Mouse (Mus musculus) limb, embryonic 11.5 days (tissue): ENCODE measurements around the gene Bend3. TPM values are rescaled to one million over a fixed set of nuclear protein-coding genes. Genes with fewer than 3 reads are reported as not detected.
A peak's percentile ranks its signal among the peaks of the same experiment; 100 is the strongest.

Source experiments
- ATAC-seq: fragments of 200-750 bp; cut with Nextera tagmentation; 2 replicates; pipeline ENCODE4 v1.8.0; 2017; ENCODE audit warnings: low read depth; ENCODE audit not compliant: insufficient number of reproducible peaks, low FRiP score, low TSS enrichment
- DNase-seq: peaks from one replicate; pipeline ENCODE4 v3.0.0-alpha.2; 2015; ENCODE audit warnings: low spot score
- H3K27ac ChIP-seq: fragments of 300-500 bp; sonication (generic); replicated peaks from 2 replicates; pipeline ENCODE4 v1.5.1; 2014; ENCODE audit warnings: low read depth, mild to moderate bottlenecking, low read length
- H3K27me3 ChIP-seq: fragments of 300-500 bp; sonication (generic); 2 replicates; pipeline ENCODE4 v1.6.1; 2014; ENCODE audit warnings: mild to moderate bottlenecking, low read length, mixed read lengths; ENCODE audit not compliant: control insufficient read depth, insufficient read depth
- H3K36me3 ChIP-seq: fragments of 300-500 bp; sonication (generic); 2 replicates; pipeline ENCODE4 v1.6.1; 2014; ENCODE audit warnings: mild to moderate bottlenecking, low read length, moderate library complexity, mixed read lengths; ENCODE audit not compliant: control insufficient read depth, insufficient read depth
- H3K4me1 ChIP-seq: fragments of 300-500 bp; sonication (generic); 2 replicates; pipeline ENCODE4 v1.6.1; 2014; ENCODE audit warnings: low read length, mixed read lengths; ENCODE audit not compliant: control insufficient read depth, insufficient read depth
- H3K4me2 ChIP-seq: fragments of 300-500 bp; sonication (generic); 2 replicates; pipeline ENCODE4 v1.6.1; 2014; ENCODE audit warnings: low read depth, mild to moderate bottlenecking, moderate library complexity; ENCODE audit not compliant: severe bottlenecking
- H3K4me3 ChIP-seq: fragments of 300-500 bp; sonication (generic); 2 replicates; pipeline ENCODE4 v1.5.1; 2014; ENCODE audit warnings: low read depth, low read length
- H3K9ac ChIP-seq: fragments of 300-500 bp; sonication (generic); 2 replicates; pipeline ENCODE4 v1.6.1; 2014; ENCODE audit warnings: mild to moderate bottlenecking, low read length
- H3K9me3 ChIP-seq: fragments of 300-500 bp; sonication (generic); 2 replicates; pipeline ENCODE4 v1.6.1; 2016; ENCODE audit warnings: low read length; ENCODE audit not compliant: control insufficient read depth
- WGBS: fragments of 180-500 bp; shearing (Covaris S2); extraction: QIAGEN DNeasy Blood & Tissue Kit; methylation state at CpG from one replicate; pipeline ENCODE4 v1.1.7; 2014; 5-methylcytosine and 5-hydroxymethylcytosine counted together
- polyA plus RNA-seq: library from polyadenylated mRNA; unstranded; fragments of >200 nt; fragmentation: Nextera tagmentation; extraction: Ambion mirVana; gene quantifications from 2 replicates; pipeline ENCODE4 v1.2.1, GENCODE M21; 2014

Gene Bend3
- polyA plus RNA-seq, 1 experiment from 2014 or later: 8.4 TPM

DNA sequence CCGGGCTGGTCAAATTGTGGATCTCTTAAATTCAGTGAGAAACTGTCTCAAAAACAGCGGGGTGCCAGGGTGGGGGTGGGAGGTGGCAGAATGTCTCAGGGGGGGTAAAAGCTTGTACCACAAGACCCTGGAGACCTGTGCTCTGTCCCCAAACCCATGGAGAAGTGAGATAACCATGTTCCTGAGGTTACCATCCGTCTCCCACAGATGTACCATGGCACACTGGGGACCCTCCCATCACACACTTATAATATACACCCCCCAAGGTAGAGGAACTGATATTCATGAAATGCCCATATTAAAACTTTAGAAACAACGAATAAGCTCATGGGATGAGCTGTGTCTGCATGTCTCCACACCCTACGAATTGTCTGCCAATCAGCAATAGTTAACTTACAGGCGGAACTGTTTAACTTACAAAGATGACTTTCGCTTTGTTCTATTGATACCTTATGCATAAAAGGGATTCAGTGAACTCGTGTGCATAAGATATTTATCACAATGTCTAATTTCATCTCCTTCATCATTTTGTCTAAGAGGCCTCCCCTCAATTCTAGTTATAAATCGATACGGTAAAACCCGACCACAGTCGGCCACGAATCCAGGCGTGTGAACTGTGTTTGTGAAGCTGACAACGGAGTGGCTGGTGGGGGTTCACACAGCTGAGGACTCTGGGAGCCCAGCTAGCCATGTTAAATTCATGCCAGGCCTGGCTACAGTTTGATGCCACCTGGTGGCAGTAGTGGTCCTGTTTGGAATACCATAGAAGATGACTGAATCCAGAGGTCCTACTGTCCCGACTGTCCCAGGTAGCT is 26.6 kb upstream of the Bend3 start:
- peak overlapping the region; percentile 11; the same call in 1 of the 2 replicates for H3K4me3 ChIP-seq
- no peaks in the 10 kb centered on the region for H3K36me3 ChIP-seq
- no peak overlapping the region for H3K9ac ChIP-seq
- peak overlapping the region; percentile 28; the same call in 1 of the 2 replicates for H3K4me2 ChIP-seq
- H3K27ac ChIP-seq: no peak overlapping the region
- peak; percentile 67; the same call in 1 of the 2 replicates for ATAC-seq
- 28% methylated on average over 16 of the region's 16 CpGs for WGBS
- peak; percentile 84 for DNase-seq
- H3K27me3 ChIP-seq: no peaks in the 10 kb centered on the region
- no peaks in the 10 kb centered on the region for H3K9me3 ChIP-seq
- H3K4me1 ChIP-seq: no peaks in the 10 kb centered on the region

DNA sequence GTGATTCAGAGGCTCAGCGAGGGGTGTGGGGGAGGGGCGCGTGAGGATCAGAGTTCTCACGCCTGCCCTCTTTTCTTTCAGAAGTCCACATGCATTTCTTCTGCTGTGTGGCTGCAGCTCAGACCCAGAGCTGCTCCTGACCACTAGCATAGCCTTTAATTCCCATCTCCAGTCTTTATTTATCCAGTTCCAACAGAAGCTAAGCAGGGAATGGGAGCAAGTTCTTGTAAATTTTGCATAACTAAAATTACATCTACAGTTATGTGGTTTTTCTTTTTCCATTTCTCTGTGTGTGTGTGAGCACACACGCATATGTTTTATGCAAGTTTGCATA is 26.0 kb upstream of the Bend3 start:
- DNase-seq (no peak), ATAC-seq (no peak)
- Histone ChIP-seq H3K4me1 (no peaks in the 10 kb centered on the region), H3K4me3 (0 out of 2 replicates have a peak overlapping the region, but pooled peaks have one; percentile 11), H3K36me3 (no peaks in the 10 kb centered on the region), H3K27ac (no peak overlapping the region), H3K27me3 (no peaks in the 10 kb centered on the region), H3K9me3 (no peaks in the 10 kb centered on the region), H3K4me2 (peak overlapping the region; percentile 28; the same call in 1 of the 2 replicates), H3K9ac (no peak overlapping the region)
- WGBS: 19% methylated on average over 5 of the region's 5 CpGs

GRCm38 (mm10) chr10:43454219-43454618 is 24.4 kb upstream of the Bend3 start:
- H3K27ac ChIP-seq: no peak overlapping the region
- H3K27me3 ChIP-seq: no peaks in the 10 kb centered on the region
- no peaks in the 10 kb centered on the region for H3K4me1 ChIP-seq
- H3K4me2 ChIP-seq: no peak overlapping the region
- 100% methylated on average over 1 of the region's 1 CpGs for WGBS
- no peaks in the 10 kb centered on the region for H3K9me3 ChIP-seq
- H3K4me3 ChIP-seq: no peak overlapping the region
- ATAC-seq: no peak
- no peak overlapping the region for H3K9ac ChIP-seq
- DNase-seq: no peak
- H3K36me3 ChIP-seq: no peaks in the 10 kb centered on the region

GRCm38 (mm10) chr10:43454671-43455070 is 24.0 kb upstream of the Bend3 start:
- H3K27ac ChIP-seq: no peak overlapping the region

DNA sequence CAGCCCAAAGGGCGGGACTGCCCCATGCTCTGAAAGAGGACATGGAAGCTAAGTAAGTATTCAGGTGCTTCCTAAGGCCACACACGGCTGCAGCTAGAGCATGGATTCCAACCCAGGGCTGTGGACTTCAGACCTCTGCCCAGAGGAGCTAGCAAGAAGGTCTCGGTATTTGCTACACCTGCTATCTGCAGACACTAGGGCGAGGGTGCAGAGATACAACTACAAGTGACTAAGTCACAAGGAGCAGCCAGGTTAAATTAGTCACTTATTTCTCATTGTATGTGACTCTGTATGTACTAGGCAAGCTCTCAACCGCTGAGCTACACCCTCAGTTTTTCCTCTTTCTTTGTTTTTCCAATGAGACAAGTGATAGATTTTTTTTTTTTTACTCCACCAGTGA is 15.8 kb upstream of the Bend3 start:
- H3K4me1 ChIP-seq: no peaks in the 10 kb centered on the region
- no peaks in the 10 kb centered on the region for H3K36me3 ChIP-seq
- DNase-seq: no peak
- 92% methylated on average over 5 of the region's 5 CpGs for WGBS
- H3K9ac ChIP-seq: no peak overlapping the region
- no peak overlapping the region for H3K4me2 ChIP-seq
- no peak overlapping the region for H3K4me3 ChIP-seq
- no peaks in the 10 kb centered on the region for H3K27me3 ChIP-seq
- ATAC-seq: no peak
- no peaks in the 10 kb centered on the region for H3K9me3 ChIP-seq
- H3K27ac ChIP-seq: no peak overlapping the region

More at GRCm38 (mm10) chr10:43454671-43455070, 24.0 kb upstream of the Bend3 start:
- Histone ChIP-seq H3K4me1 (no peaks in the 10 kb centered on the region), H3K4me3 (no peak overlapping the region), H3K36me3 (no peaks in the 10 kb centered on the region), H3K9ac (no peak overlapping the region), H3K4me2 (no peak overlapping the region), H3K9me3 (no peaks in the 10 kb centered on the region), H3K27me3 (no peaks in the 10 kb centered on the region)
- no peak for ATAC-seq
- no peak for DNase-seq
- 91% methylated on average over 3 of the region's 3 CpGs for WGBS

GRCm38 (mm10) chr10:43463227-43463626 is 15.4 kb upstream of the Bend3 start:
- 58% methylated on average over 3 of the region's 3 CpGs for WGBS
- H3K27me3 ChIP-seq: no peaks in the 10 kb centered on the region

DNA sequence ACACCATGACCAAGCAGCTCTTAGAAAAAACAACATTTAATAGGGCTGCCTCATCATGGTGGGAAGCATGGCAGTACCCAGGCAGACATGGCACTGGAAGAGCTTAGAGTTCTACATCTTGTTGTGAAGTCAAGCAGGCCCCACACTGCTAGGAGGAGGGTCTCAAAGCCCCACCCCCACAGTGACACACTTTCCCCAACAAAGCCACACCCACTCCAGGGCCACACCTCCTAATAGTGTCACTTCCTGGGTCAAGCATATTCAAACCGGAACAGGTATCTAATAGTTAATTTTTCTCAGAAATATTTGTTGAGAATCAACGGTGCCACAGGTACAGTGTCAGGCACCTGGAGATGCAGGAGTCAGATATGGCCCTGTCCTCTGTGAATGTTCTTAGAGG is 12.4 kb upstream of the Bend3 start:
- Histone ChIP-seq H3K4me1 (no peaks in the 10 kb centered on the region), H3K9me3 (no peaks in the 10 kb centered on the region), H3K4me2 (no peak overlapping the region), H3K27ac (no peak overlapping the region), H3K27me3 (no peaks in the 10 kb centered on the region), H3K9ac (no peak overlapping the region), H3K4me3 (no peak overlapping the region), H3K36me3 (no peaks in the 10 kb centered on the region)
- no peak for DNase-seq
- WGBS: 89% methylated on average over 2 of the region's 2 CpGs
- no peak for ATAC-seq

More at GRCm38 (mm10) chr10:43463227-43463626, 15.4 kb upstream of the Bend3 start:
- no peak overlapping the region for H3K4me3 ChIP-seq
- H3K9ac ChIP-seq: no peak overlapping the region
- DNase-seq (no peak), ATAC-seq (no peak)
- no peaks in the 10 kb centered on the region for H3K36me3 ChIP-seq
- no peak overlapping the region for H3K27ac ChIP-seq
- H3K9me3 ChIP-seq: no peaks in the 10 kb centered on the region
- H3K4me1 ChIP-seq: no peaks in the 10 kb centered on the region
- no peak overlapping the region for H3K4me2 ChIP-seq

GRCm38 (mm10) chr10:43467659-43468058 is 11.0 kb upstream of the Bend3 start:
- no peak overlapping the region for H3K27ac ChIP-seq
- 23% methylated on average over 13 of the region's 13 CpGs for WGBS
- H3K9me3 ChIP-seq: no peaks in the 10 kb centered on the region
- H3K4me2 ChIP-seq: 0 out of 2 replicates have a peak overlapping the region, but pooled peaks have one; percentile 4
- DNase-seq (no peak), ATAC-seq (no peak)
- no peaks in the 10 kb centered on the region for H3K36me3 ChIP-seq
- no peak overlapping the region for H3K4me3 ChIP-seq
- H3K27me3 ChIP-seq: no peaks in the 10 kb centered on the region
- no peaks in the 10 kb centered on the region for H3K4me1 ChIP-seq
- H3K9ac ChIP-seq: no peak overlapping the region
